Mouse (Mus musculus) erythroid progenitor cell, adult 5-6 weeks (primary cell): ENCODE data around the gene Tshz2. TPM values are rescaled to one million over a fixed set of nuclear protein-coding genes. Genes with fewer than 3 reads are reported as not detected.

Experiments used
- ATAC-seq: replicated peaks from 2 replicates; pipeline ENCODE4 v1.8.0; 2016; ENCODE audit warnings: moderate number of reproducible peaks, mild to moderate bottlenecking, moderate TSS enrichment, inconsistent platforms; ENCODE audit not compliant: poor library complexity, low FRiP score, severe bottlenecking
- total RNA-seq, 2 experiments: library from RNA; stranded (forward) in 1 of 2; stranded (reverse) in 1 of 2; fragments of 150-400 nt in 1 of 2; fragments of 186-747, 209-891 nt in 1 of 2; gene quantifications; 2 replicates each; pipeline versions ENCODE4 v1.2.3 to v1.2.4; 2015 to 2017; ENCODE audit warnings: low replicate concordance in 2 of 2

Tshz2 gene
- total RNA-seq, 2 experiments from 2014 or later, result not detected

- ATAC-seq, result no peak
These were observed 11.6 kb upstream of the Tshz2 start for GRCm38 (mm10) chr2:169621201-169621710.

- ATAC-seq, result no peak
These were observed 2.7 kb upstream of the Tshz2 start for GRCm38 (mm10) chr2:169630070-169630469.

GRCm38 (mm10) chr2:169633491-169634289 lies 877 bp downstream of the Tshz2 start:
- ATAC-seq, result no peak

- no peak for ATAC-seq
These were observed 2.0 kb downstream of the Tshz2 start for GRCm38 (mm10) chr2:169634619-169635382.

GRCm38 (mm10) chr2:169635428-169635827 lies 2.6 kb downstream of the Tshz2 start:
- no peak for ATAC-seq

- ATAC-seq, result no peak
These were observed 3.6 kb downstream of the Tshz2 start for GRCm38 (mm10) chr2:169636414-169636813.

- ATAC-seq, result no peak
These were observed 8.7 kb downstream of the Tshz2 start for GRCm38 (mm10) chr2:169641547-169641946.

GRCm38 (mm10) chr2:169642420-169642819 lies 9.6 kb downstream of the Tshz2 start:
- ATAC-seq, result no peak

GRCm38 (mm10) chr2:169647091-169647490 lies 14.3 kb downstream of the Tshz2 start:
- ATAC-seq, result no peak

- ATAC-seq, result no peak
These were observed 16.6 kb downstream of the Tshz2 start for GRCm38 (mm10) chr2:169649262-169649885.

- no peak for ATAC-seq
These were observed 20.5 kb downstream of the Tshz2 start for GRCm38 (mm10) chr2:169653282-169653681.

- ATAC-seq, result no peak
These were observed 31.0 kb downstream of the Tshz2 start for GRCm38 (mm10) chr2:169663792-169664191.

GRCm38 (mm10) chr2:169671264-169671663 lies 38.5 kb downstream of the Tshz2 start:
- no peak for ATAC-seq

GRCm38 (mm10) chr2:169673786-169674185 lies 41.0 kb downstream of the Tshz2 start:
- no peak for ATAC-seq

GRCm38 (mm10) chr2:169674209-169674608 lies 41.4 kb downstream of the Tshz2 start:
- ATAC-seq, result no peak

GRCm38 (mm10) chr2:169679264-169679663 lies 46.5 kb downstream of the Tshz2 start:
- ATAC-seq, result no peak

GRCm38 (mm10) chr2:169679951-169680350 lies 47.1 kb downstream of the Tshz2 start:
- no peak for ATAC-seq

GRCm38 (mm10) chr2:169685260-169685659 lies 52.4 kb downstream of the Tshz2 start:
- ATAC-seq, result no peak

GRCm38 (mm10) chr2:169685747-169686146 lies 52.9 kb downstream of the Tshz2 start:
- no peak for ATAC-seq

- ATAC-seq, result no peak
These were observed 54.1 kb downstream of the Tshz2 start for GRCm38 (mm10) chr2:169686697-169687430.
